Mouse (Mus musculus) mouse trophoblast stem cell (cell line): Measurements from ENCODE around the gene Fktn.
"Not testable (repeated sequence)": the region's sequence is repeated elsewhere in the genome, so short reads cannot be mapped to it uniquely, and the experiment has no call there.

Experiments used
- in situ Hi-C, 2 experiments: fragments of 300-500 bp; cut with MseI, MboI; formaldehyde crosslinking; loops; 2 replicates in 1 of 2; 3 replicates in 1 of 2; pipeline ENCODE4 v1.15.1; 2025

Fktn gene

DNA sequence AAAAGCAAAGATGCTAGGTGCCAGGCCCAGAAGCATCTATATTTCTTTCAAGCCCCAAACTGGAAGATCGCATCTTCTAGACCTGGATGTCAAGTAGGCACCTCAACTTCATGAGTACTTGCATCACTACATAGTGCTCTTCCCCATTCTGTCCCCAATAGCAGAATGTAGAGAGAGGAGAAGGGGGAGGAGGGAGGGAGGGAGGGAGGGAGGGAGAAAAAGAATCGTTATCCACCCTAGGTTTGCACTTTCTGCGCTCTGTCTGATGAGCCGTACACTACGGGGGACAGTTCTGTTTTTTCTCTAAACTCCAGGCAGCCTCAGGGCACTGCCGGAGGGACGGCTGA is at the start of gene Fktn:
Gene Fktn, plus strand, starts transcription at position 295 of the 347 bp plus-strand sequence.
- in situ Hi-C loops = no loop called here

DNA sequence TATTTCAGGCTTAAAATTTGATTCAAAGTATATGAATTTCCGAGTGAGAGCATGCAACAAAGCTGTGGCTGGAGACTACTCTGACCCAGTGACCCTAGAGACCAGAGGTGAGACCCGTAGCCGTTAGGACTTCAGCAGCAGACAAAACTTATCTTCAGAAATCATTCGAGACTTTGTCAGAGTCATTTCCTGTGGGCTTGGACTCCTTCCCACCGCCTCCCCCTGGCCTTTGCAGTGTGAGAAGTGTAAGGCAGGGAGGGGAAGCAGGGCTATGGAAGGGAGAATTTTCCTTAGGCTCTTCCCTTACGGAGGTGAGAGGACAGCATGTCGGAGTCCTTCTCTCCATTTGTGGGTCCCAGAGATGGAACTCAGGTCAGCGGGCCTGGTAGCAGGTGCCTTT is 31.7 kb upstream of the Fktn start:
- in situ Hi-C loops = no loop called here

DNA sequence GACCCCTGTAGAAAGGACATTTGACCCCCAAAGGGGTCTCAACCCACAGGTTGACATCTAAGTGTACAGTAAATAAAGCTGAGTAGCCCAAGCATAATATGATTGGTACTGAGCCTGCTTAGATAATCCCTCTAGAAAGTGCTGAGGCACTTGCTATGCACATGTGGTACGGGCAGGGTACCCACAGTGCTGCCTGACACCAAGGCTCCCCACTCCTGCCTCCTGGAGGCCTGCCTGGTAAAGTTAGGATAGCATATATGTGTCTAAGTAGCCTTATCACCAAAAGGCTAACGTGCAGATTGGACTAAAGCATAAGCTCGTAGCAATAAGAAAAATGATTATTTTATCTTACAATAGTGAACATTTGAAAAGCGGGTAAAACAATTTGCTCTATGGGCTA is 24.8 kb upstream of the Fktn start:
- in situ Hi-C loops = no loop called here

DNA sequence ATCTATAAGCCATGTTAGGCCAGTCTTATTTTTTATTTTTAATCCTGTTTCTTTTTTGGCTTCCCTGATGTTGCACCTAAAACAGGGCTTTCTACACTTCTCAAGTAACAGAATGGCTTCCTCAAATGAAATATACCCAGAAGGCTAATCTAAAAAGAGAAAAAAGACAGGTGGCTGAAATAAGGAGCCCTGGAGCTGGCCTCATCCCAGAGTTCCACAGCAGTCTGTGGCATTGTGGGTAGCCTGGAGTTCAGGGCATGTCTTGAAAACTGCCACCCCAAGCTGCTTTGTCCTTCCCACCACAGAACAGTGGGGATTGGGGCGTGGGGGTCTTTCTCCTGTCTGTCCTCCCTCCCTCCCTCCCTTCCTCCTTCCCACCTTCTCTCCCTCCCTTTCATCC is 22.4 kb upstream of the Fktn start:
- in situ Hi-C loops = no loop called here

DNA sequence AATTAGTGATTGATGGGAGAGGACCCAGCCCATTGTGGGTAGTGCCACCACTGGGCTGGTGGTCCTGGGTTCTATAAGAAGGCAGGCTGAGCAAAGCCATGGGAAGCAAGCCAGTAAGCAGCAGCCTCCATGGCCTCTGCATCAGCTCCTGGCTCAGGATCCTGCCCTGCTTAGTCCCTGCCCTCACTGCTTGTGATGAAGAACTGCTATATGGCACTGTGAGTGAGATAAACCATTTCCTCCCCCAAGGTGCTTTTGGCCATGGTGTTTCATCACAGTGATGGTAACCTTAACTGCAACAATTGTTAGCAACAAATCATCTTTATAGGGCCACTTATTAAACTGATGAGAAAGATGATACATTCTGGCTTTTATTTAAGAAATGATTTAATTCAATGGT is 4.6 kb upstream of the Fktn start:
- in situ Hi-C loops = not testable (repeated sequence)

DNA sequence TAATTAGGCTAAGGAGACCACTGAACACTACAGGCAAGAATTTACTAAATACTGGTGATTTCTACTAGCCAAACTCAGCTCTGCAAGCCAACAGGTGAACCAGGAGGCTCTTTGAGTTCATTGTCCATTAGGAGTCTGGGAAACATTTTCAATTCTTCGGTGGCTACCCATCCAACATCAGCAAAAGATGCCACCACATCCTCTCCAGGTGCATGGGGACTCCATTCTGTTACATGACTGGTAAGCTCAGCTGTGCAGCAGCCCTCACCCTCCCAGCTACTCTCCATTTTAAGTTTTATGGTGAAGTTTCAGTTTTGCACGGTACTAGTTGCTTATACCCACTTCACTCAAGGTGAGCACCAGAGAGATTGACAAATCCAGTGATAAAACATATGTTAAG is 3.8 kb upstream of the Fktn start:
- in situ Hi-C loops = no loop called here

DNA sequence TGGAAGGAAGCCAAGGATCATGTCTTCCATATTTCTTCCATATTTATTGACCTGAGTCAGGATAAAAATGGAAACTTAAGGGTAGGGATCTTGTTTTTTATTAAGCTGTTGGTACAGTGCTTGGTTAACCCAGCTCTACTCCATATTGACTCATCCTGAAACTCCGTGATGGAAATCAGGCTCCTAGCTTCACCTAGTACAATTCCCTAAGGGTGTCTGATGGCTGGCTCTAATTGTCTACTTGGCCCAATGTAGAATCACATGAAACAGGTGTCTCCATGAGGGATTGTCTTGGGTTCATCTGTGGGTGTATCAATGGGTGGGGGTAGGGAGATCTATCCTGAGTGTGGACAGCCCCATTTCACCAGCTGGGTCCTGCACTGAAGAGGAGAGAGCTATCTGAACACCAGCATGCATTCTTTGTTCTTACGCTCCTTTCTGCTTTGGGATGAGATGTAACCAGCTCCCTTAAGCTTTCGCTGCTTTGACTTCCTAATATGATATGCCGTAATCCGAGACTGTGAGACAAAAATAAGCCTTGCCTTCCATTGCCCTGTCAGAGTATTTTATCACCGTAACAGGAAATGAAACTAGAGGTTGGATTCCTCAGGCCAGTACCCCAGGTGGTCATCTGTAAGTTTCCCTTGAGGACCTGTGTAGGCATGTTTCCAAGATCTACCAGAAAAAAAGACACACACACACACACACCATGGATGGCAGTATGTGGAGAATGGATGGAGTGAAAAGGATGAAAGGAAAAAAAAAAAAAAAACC is 3.1 kb upstream of the Fktn start:
- in situ Hi-C loops = no loop called here

DNA sequence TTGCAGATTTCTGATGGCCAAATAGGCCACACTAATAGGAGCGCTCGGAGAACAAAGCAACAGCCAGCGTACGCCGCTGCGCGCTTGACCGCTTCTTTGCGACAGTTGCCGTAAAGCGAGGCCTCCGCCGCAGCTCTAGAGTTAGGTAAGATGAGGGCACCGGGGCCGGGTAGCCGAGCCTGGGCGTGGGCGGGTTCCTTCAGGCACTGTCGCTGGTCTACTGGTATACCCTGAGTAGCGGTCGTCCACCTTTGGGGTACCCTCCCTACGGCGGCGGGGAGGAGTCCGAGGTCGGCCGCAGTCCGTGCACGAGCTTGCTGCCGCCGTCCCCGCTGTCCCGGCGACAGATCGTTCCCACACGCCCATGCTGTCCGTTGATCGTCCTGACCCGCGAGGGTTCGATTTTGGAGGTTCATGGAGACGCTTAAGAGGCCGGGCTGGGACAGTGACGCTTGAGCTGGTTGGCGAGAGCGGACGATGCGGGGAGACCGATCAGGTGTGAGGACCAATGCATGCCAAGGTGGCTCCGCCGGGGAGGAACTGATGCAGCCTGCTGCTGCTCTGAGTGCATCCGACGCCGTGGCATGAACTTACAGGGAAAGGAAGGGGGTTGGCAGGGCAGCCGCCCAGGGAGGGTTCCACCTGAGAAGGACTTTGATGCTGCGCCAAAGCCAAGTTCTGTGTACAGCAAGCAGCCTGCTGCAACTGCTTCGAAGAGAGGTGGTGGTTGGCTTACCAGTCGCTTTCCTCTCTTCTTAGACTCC is 435 bp downstream of the Fktn start:
- in situ Hi-C loops = no loop called here

DNA sequence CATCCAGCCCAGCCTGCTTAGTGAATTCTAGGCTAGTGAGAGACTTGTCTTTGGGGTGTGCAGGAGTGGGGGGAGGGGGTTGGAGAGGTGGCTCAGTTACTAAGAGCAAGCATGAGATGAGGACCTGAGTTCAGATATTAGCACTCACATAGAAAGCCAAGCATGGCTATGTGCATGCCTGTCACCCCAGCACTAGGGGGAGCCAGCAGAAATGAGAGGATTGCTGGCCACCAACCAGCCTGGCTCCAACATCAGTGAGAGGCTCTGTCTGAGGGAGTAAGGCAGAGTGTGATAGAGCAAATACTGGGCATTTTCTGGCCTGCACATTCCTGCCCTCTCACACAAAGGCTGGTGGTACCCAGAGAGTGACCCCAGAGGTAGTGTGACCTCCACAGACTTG is 2.2 kb downstream of the Fktn start:
- in situ Hi-C loops = no loop called here

DNA sequence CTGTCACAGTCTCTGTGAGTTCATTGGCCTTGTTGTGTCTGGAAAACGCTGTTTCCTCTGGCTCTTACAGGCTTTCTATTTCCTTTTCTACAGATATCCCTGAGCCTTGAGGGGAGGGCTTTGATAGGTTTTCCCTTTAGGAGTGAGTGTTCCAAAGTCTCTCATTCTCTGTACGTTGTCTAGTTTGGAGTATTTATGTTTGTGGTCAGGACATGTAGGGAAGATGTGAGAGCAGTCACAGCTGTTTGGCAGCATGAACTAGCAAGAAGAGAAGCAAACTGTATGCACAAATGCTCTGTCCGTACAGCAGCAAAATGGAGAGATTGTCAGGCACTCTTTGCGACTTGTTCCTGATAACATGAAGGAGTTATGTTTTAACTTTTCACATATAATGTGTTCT is 3.7 kb downstream of the Fktn start:
- in situ Hi-C loops = no loop called here

DNA sequence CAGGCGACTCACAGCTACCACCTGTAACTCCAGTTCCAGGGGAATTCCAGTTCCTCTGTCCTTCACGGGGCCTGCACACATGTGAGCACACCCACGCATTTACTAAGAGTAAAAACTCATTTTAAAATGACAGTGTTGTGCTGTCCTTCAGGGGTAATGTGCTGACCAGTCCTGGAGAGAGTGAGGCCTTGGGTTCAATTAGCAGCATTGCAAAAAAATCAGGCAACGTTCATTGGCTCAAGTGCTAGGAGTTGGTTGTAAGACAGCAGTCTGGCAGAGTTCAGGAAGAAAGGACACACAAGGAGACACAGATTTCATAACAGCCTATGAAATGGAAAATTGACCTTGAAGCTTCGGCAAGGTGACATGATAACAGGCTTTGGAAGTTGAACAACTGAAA is 4.5 kb downstream of the Fktn start:
- in situ Hi-C loops = no loop called here

DNA sequence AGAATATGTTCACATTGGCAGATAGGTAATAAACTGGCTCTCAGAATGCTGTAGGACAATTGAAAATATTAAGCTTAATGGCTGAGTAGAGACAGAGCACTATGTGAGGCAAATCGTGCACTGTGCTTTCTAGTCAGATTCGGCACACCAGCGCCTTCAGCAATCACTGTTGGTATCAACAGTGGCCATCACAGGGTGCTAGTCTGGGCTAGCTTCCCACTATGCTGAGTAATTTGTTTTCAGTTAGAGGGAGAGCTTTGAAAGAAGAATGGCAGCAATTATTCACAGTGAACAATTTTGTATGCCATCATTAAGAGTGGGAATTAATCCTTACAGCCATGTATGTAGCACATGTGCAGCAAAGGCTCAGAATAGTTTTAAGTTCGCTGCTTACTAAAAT is 8.7 kb downstream of the Fktn start:
- in situ Hi-C loops = no loop called here

DNA sequence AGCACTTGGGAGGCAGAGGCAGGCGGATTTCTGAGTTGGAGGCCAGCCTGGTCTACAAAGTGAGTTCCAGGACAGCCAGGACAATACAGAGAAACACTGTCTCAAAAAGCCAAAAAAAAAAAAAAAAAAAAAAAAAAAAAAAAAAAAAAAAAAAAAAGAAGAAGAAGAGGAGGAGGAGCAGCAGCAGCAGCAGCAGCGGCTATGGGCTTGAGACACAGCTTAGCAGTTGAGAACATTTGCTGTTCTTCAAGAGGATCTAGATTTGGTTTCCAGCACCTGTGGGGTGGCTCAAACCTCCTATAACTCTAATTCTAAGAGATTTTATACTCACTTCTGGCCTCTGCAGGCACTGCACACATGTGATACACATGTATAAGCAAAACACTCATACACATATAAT is 12.3 kb downstream of the Fktn start:
- in situ Hi-C loops = not testable (repeated sequence)

DNA sequence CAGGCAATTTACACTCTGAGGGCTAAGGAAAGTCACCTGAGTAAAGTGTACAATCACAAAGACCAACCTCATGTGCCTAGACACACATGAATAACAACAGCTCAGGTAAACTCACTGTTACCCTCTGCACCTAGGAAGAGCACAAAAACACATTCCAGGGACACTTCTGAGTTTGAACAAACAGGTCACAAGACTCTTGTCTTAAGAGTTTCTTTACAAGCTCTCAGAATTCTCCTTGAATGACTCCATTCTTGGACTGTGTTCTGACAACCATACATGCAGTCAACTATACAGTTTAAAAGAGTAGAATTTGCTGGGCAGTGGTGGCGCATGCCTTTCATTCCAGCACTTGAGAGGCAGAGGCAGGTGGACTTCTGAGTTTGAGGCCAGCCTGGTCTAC is 14.3 kb downstream of the Fktn start:
- in situ Hi-C loops = no loop called here

DNA sequence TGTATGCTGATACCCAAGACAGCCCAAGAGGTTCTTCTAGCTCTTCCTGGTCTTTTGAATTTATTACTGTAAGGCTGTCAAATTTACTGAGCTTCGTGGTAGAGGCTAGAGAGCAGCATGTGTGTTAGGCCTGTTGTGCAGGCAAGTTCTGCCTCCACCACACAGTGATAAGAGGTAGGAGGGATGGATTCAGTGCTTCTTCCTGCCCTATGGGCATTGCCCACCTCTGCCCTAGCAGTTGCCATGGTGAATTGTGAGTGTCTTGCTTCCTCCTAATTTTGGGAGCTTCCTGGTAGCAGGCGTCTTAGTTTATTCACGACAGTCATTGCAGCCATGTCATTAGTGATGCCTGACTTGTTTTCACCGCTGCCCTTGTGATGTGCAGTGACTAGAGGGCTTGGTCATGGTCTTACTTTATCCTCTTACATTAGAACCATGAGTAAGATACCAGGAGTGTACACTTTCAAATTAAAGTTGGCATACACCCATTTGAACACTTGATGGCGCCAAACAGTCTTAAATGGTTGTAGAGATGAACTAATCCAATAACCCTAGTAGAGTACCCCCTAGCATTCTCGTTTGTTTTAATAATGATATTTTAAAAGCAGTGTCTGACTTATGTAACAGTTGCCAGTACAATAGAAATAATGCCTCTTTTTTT is 25.3 kb downstream of the Fktn start:
- in situ Hi-C loops = no loop called here

DNA sequence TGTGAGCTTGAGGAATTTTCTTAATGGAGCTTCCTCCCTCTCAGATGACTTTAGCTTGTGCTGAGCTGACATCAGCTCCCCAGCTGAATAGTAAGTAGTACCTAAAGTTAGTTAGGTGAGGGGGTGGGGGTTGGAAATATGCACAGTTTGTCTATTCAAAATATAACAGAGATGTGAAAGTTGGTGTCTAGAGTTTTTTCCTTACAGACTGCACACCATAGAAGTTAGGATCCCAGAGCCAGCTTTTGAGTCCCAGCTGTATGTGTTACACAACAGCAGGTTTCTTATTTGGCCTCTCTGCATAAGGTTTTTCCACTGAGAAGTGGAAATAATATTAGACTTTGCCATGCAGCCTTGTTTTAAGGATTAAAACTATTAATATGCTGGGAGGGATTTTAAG is 36.0 kb downstream of the Fktn start:
- in situ Hi-C loops = loop anchor here in 1 of 2 experiments (10.0 kb wide), 1 partner anchor 95 kb away; no protein-coding TSS in a partner anchor

DNA sequence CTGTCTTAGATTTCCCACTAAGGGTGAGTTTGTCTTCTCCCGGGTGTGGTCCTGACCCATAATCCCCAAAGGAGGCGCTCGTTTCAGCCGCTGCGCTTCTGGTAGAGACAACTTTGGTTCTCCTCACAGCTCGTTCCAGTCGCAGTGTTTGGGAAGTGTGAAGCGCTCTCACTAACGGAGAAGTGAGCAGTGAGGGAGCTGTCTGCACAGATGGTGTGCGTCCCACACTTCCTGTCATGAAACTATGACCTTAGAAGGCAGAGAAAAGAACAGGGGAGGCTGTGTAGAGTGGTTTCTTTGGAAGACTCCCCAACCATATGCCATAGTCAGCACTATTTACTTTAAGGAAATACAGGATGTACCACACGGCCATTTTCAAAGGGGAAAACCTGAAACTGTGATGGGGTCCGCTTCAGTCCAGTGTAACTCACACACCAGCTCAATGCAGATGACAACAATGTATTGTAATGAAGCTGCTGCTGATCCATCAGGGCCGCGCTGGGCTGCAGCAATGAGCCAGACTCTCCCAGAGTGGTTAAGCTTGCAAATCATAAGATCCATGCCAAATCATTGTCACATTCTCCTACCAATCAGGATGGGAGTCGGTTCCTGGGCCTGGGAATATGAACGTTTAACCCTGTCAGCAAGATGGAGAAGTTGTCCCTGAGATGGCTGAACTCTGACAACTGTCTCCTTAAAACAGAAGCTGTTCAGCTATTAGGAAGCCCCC is 36.8 kb downstream of the Fktn start:
- in situ Hi-C loops = no loop called here

DNA sequence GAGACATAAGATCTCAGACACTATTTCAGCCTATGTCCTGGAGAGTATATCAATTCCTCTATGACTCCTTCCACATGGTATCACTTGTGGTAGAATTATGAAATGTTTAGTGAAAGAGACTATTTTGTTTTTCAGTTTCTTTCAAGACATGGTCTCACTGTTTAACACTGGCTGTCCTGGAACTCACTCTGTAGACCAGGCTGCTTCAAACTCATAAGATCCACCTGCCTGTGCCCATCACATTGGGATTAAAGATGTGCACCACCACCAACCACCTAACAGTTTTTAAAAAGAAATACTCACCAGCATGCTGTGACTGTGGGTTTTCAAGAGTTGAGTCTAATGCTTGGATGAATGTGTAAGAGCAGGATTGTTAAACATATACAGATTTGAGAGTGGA is 43.2 kb downstream of the Fktn start:
- in situ Hi-C loops = no loop called here

DNA sequence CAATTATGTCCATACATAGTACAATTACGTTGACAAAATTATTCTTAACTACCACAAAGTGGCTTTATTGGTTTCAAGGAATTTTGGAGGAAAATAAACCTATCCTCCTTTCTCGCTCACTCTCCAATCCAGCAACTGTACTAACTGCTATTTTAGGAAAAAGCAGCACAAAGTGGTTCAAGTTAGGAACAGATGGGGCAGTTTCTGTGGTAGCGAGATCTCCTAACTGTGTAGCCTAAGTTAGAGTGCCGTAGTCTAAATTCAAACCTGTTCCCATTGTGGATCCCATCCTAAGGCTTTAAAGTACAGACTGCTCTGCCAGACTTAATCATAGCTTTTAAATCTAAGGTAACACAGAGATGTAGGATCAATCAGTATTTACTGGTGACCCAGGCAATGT is 45.0 kb downstream of the Fktn start:
- in situ Hi-C loops = no loop called here

DNA sequence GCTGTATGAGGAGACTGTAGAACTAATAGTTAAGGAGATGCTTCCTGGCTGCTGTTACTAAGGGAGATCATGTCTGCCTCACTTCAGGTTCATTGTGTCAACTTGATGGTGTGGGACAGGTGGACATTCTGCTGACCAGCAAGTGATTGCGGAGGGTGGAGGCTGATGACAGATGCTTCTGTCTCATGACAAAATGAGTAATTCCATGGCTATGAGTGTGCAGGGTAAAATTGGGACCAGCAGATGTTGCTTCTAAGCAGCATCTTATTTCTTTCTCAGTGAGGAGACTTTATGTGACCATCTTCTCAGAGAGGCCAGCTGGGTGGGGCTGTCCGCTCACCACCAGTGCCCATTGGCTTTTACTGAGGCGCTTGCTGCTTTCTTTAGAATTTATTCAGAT is 45.9 kb downstream of the Fktn start:
- in situ Hi-C loops = no loop called here

DNA sequence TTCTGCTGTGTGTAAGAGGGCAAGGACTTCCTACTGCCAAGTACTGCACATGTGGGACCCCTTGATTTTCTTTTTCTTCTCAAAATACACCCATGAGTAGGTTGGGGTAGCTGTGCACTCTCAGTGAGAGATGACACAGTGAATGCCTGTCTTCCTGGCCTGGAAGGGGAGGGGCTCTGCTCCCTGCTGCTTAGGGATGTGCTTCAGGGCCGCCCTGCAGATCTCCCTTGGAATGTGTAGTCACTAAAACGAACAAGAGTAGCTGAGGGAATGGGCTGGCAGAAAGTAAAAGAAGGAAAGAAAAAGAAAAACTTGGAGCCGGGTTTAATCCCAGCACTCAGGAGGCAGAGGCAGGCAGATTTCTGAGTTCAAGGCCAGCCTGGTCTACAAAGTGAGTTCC is 48.7 kb downstream of the Fktn start:
- in situ Hi-C loops = no loop called here
